Mouse (Mus musculus): ENCODE measurements at regions not wholly inside any gene's neighbourhood (a gene's known extent, or its start where the extent isn't known, plus 50 kb on each side); places are given as distances from the start of the nearest gene placed in this dataset.

GRCm38 (mm10) chr1:137640848-137641247 is 534.7 kb downstream of the Ptprc start:
- DNase-seq (ENCODE audit: low spot score in 2 of 2) = no peak

GRCm38 (mm10) chr1:137636947-137637346 is 538.6 kb downstream of the Ptprc start:
- no peak for DNase-seq (ENCODE audit: low spot score in 2 of 2)

- DNase-seq (ENCODE audit: low spot score in 2 of 2) = no peak
These were observed 539.1 kb downstream of the Ptprc start for GRCm38 (mm10) chr1:137636321-137636944.

GRCm38 (mm10) chr1:137635781-137636180 is 539.7 kb downstream of the Ptprc start:
- DNase-seq (ENCODE audit: low spot score in 2 of 2) = no peak

GRCm38 (mm10) chr1:137631546-137631945 is 544.0 kb downstream of the Ptprc start:
- DNase-seq (ENCODE audit: low spot score in 2 of 2) = no peak

GRCm38 (mm10) chr1:137620672-137621071 is 554.8 kb downstream of the Ptprc start:
- DNase-seq (ENCODE audit: low spot score in 2 of 2) = no peak

- DNase-seq (ENCODE audit: low spot score in 2 of 2) = no peak
These were observed 557.3 kb downstream of the Ptprc start for GRCm38 (mm10) chr1:137618231-137618630.

GRCm38 (mm10) chr1:137617513-137617912 is 558.0 kb downstream of the Ptprc start:
- no peak for DNase-seq (ENCODE audit: low spot score in 2 of 2)

- DNase-seq (ENCODE audit: low spot score in 2 of 2) = no peak
These were observed 568.8 kb downstream of the Ptprc start for GRCm38 (mm10) chr1:137606716-137607115.

GRCm38 (mm10) chr1:137605890-137606663 is 569.4 kb downstream of the Ptprc start:
- no peak for DNase-seq (ENCODE audit: low spot score in 2 of 2)

GRCm38 (mm10) chr1:137593732-137594131 is 581.8 kb downstream of the Ptprc start:
- DNase-seq (ENCODE audit: low spot score in 2 of 2) = no peak

GRCm38 (mm10) chr1:137591891-137592290 is 583.6 kb downstream of the Ptprc start:
- DNase-seq (ENCODE audit: low spot score in 2 of 2) = no peak

GRCm38 (mm10) chr1:137591295-137591694 is 584.2 kb downstream of the Ptprc start:
- no peak for DNase-seq (ENCODE audit: low spot score in 2 of 2)

GRCm38 (mm10) chr1:137588304-137589300 is 586.9 kb downstream of the Ptprc start:
- DNase-seq (ENCODE audit: low spot score in 2 of 2) = peak in 1 of 2 experiments; percentile 55

GRCm38 (mm10) chr1:137587481-137588228 is 587.9 kb downstream of the Ptprc start:
- no peak for DNase-seq (ENCODE audit: low spot score in 2 of 2)

- no peak for DNase-seq (ENCODE audit: low spot score in 2 of 2)
These were observed 590.8 kb downstream of the Ptprc start for GRCm38 (mm10) chr1:137584696-137585095.

- DNase-seq (ENCODE audit: low spot score in 2 of 2) = no peak
These were observed 591.3 kb downstream of the Ptprc start for GRCm38 (mm10) chr1:137584104-137584675.

GRCm38 (mm10) chr1:137577639-137578038 is 597.9 kb downstream of the Ptprc start:
- no peak for DNase-seq (ENCODE audit: low spot score in 2 of 2)

GRCm38 (mm10) chr1:137576174-137576573 is 599.3 kb downstream of the Ptprc start:
- no peak for DNase-seq (ENCODE audit: low spot score in 2 of 2)

GRCm38 (mm10) chr1:137575380-137575779 is 600.1 kb downstream of the Ptprc start:
- DNase-seq (ENCODE audit: low spot score in 2 of 2) = no peak
